Mouse (Mus musculus): ENCODE results near the gene Rnasel.

DNA sequence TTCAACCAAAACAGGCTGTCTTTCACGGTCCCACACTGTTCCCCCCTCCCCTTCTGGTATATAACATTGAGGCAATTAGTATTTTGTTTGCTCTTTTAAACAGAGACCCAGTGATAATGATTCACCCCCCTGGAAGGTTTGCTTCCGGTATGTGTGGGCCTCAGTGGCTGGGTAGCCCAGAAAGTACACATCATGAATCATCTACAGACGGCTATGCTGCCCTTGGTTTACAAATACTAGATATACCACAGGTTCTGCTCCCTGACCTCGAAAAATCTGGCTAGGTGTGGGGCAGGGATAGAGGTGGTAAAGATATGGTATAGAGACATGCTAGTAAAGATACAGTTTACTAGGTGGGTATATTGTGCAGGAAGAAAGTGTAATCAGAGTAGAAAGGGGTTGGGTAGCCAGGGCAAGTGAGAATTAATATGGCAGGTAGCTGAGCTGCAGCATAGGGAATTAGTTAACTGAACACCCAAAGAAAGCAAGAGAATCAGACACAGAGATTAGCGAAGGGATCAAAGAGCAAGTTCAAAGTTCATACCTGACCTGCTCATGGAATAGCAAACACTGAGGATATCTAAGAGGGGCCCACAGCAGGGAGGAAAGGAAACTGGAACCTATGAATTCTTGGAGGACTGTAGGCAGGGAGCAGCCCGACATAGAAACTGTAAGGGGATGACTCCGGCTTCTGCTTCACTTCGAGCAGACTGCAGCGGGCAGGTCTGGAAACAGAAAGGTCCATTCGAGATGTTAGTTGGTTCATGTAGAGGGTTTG is 21.0 kb downstream of the Rnasel start:
- TF ChIP-seq CTCF (IDR thresholded peaks at IDR 0.05; ENCODE audit: low read depth), result no peak
- no peak for TF ChIP-seq EP300 (IDR thresholded peaks at IDR 0.05; ENCODE audit: low read depth)

Data from liver, postnatal 0 days (tissue).